Mouse (Mus musculus) forebrain, embryonic 11.5 days (tissue): ENCODE data around the gene Gm16181. TPM values are rescaled to one million over a fixed set of nuclear protein-coding genes. Genes with fewer than 3 reads are reported as not detected.
A peak's percentile ranks its signal among the peaks of the same experiment; 100 is the strongest.

Experiments
- ATAC-seq: fragments of 200-750 bp; cut with Nextera tagmentation; replicated peaks from 2 replicates; pipeline ENCODE4 v1.8.0; 2017; ENCODE audit warnings: moderate TSS enrichment; ENCODE audit not compliant: low FRiP score
- DNase-seq: peaks from one replicate; pipeline ENCODE4 v3.0.0-alpha.2; 2017; ENCODE audit warnings: low spot score
- H3K27ac ChIP-seq: fragments of 300-500 bp; sonication (generic); 2 replicates; pipeline ENCODE4 v1.5.1; 2014; ENCODE audit warnings: low read depth, low read length
- H3K27me3 ChIP-seq: fragments of 300-500 bp; sonication (generic); 2 replicates; pipeline ENCODE4 v1.6.1; 2014; ENCODE audit warnings: mild to moderate bottlenecking, low read length, mixed read lengths; ENCODE audit not compliant: control insufficient read depth, insufficient read depth
- H3K36me3 ChIP-seq: fragments of 300-500 bp; sonication (generic); 2 replicates; pipeline ENCODE4 v1.6.1; 2014; ENCODE audit warnings: mild to moderate bottlenecking, low read length, moderate library complexity, mixed read lengths; ENCODE audit not compliant: control insufficient read depth, insufficient read depth
- H3K4me1 ChIP-seq: fragments of 300-500 bp; sonication (generic); replicated peaks from 2 replicates; pipeline ENCODE4 v1.6.1; 2014; ENCODE audit warnings: low read length, mixed read lengths; ENCODE audit not compliant: control insufficient read depth, insufficient read depth
- H3K4me2 ChIP-seq: fragments of 300-500 bp; sonication (generic); 2 replicates; pipeline ENCODE4 v1.6.1; 2014; ENCODE audit warnings: low read depth, mild to moderate bottlenecking, low read length, moderate library complexity, mixed read lengths; ENCODE audit not compliant: severe bottlenecking
- H3K4me3 ChIP-seq: fragments of 300-500 bp; sonication (generic); 2 replicates; pipeline ENCODE4 v1.5.1; 2014; ENCODE audit warnings: low read depth, low read length
- H3K9ac ChIP-seq: fragments of 300-500 bp; sonication (generic); 2 replicates; pipeline ENCODE4 v1.6.1; 2014; ENCODE audit warnings: low read length
- H3K9me3 ChIP-seq: fragments of 300-500 bp; sonication (generic); 2 replicates; pipeline ENCODE4 v1.6.1; 2016; ENCODE audit warnings: low read length, mixed read lengths; ENCODE audit not compliant: control insufficient read depth
- WGBS: fragments of 180-500 bp; shearing (Covaris S2); extraction: QIAGEN DNeasy Blood & Tissue Kit; methylation state at CpG from one replicate; pipeline ENCODE4 v1.1.7; 2014; 5-methylcytosine and 5-hydroxymethylcytosine counted together
- polyA plus RNA-seq: library from polyadenylated mRNA; unstranded; fragments of >200 nt; fragmentation: Nextera tagmentation; extraction: Ambion mirVana; gene quantifications from 2 replicates; pipeline ENCODE4 v1.2.1, GENCODE M21; 2014

The Gm16181 gene
- polyA plus RNA-seq, 1 experiment from 2014 or later: not detected

DNA sequence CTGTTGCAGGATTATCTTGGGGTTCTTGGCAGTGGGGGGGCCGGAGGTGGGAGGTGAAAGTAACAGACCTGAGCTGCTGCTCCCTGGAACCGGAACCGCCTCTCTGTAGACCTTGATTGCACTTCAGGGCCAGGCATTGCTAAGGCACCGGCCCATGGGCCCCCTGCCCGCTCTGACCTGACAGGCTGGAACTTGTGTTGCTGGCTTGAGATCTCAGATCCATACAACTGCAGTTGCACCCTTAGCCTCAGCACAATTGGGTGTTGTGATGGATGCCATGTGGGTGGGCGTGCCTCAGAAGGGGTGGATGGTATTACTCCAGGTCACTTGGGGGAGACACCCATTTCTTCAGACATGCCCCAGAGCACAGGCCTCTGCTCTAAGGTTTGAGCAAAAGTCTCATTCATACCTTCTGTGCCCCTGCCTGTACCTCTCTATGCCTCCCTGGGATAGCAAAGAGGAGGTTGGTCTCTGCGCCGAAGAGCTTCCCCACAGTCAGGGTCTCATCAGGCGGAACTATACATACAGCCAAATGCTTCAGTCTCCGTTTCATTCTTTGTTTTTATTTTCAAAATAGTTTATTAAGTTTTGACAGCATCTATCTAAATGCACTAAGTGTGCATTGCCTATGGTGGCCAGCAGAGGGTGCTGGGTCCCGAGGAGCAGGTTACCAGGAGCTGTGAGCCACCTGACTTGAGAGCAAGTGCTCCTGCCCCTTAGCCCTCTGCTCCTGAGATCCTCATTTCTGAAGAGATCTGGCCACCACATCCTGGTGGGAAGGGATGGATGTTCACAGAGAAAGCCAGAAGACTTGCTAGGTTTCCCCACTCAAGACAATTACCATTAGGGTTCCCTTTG, 33.8 kb downstream of the Gm16181 start:
- H3K27me3 ChIP-seq: no peaks in the 10 kb centered on the region
- H3K36me3 ChIP-seq: peaks cover 28% of the 10 kb centered on the region
- no peak overlapping the region for H3K9ac ChIP-seq
- no peak overlapping the region for H3K4me2 ChIP-seq
- no peaks in the 10 kb centered on the region for H3K9me3 ChIP-seq
- DNase-seq (peak; percentile 70), ATAC-seq (peak; percentile 32; the same call in 1 of the 2 replicates)
- 60% methylated on average over 11 of the region's 11 CpGs for WGBS
- H3K27ac ChIP-seq: no peak overlapping the region
- no peaks in the 10 kb centered on the region for H3K4me1 ChIP-seq
- H3K4me3 ChIP-seq: no peak overlapping the region

DNA sequence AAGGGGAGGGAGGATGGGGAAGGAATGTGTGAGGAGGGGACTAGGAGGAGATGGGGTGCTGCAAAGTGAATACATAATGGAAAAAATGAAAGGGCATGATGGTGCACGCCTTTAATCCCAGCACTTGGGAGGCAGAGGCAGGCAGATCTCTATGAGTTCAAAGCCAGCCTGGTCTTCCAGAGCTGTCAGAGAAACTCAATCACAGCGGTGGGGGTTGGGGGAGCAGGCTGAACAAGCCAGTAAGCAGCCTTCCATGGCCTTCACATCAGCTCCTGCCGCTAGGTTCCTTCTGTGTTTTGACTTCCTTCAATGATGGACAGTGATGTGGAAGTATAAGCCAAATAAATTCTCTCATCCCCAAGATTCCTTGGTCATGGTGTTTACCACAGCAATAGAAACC, 34.7 kb downstream of the Gm16181 start:
- H3K27ac ChIP-seq: no peak overlapping the region
- H3K9me3 ChIP-seq: no peaks in the 10 kb centered on the region
- no peak overlapping the region for H3K4me2 ChIP-seq
- WGBS: 75% methylated on average over 3 of the region's 3 CpGs
- H3K36me3 ChIP-seq: peaks cover 22% of the 10 kb centered on the region
- DNase-seq: no peak
- no peak for ATAC-seq
- H3K27me3 ChIP-seq: no peaks in the 10 kb centered on the region
- H3K9ac ChIP-seq: no peak overlapping the region
- H3K4me1 ChIP-seq: no peaks in the 10 kb centered on the region
- H3K4me3 ChIP-seq: no peak overlapping the region

- no peaks in the 10 kb centered on the region for H3K9me3 ChIP-seq
- H3K4me1 ChIP-seq: no peaks in the 10 kb centered on the region
- DNase-seq (no peak), ATAC-seq (no peak)
- WGBS: 65% methylated on average over 4 of the region's 4 CpGs
- no peak overlapping the region for H3K9ac ChIP-seq
- no peak overlapping the region for H3K4me2 ChIP-seq
- no peak overlapping the region for H3K4me3 ChIP-seq
- H3K36me3 ChIP-seq: peaks cover 19% of the 10 kb centered on the region
- no peaks in the 10 kb centered on the region for H3K27me3 ChIP-seq
- no peak overlapping the region for H3K27ac ChIP-seq
These were observed 35.1 kb downstream of the Gm16181 start for GRCm38 (mm10) chr17:35255704-35256103.

DNA sequence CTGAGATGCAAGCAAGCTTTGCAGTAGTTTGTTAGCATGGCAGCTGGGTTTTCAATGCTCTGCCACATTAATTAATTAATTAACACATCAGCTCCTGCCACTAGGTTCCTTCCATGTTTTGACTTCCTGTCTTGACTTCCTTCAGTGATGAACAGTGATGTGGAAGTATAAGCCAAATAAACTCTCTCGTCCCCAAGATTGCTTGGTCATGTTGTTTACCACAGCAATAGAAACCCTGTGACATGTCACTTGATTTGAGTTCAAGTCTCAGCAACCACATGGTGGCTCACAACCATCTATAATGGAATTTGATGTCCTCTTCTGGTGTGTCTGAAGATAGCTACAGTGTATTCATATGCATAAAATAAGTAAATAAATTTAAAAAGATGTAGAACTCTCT, 36.7 kb downstream of the Gm16181 start:
- Histone ChIP-seq H3K4me3 (no peak overlapping the region), H3K27ac (no peak overlapping the region), H3K4me2 (no peak overlapping the region), H3K36me3 (peaks cover 7% of the 10 kb centered on the region; the same call in 1 of the 2 replicates), H3K9me3 (no peaks in the 10 kb centered on the region), H3K27me3 (no peaks in the 10 kb centered on the region), H3K9ac (no peak overlapping the region), H3K4me1 (no peaks in the 10 kb centered on the region)
- no peak for ATAC-seq
- no peak for DNase-seq
- 83% methylated on average over 1 of the region's 1 CpGs for WGBS

- peak overlapping the region; percentile 35 for H3K4me2 ChIP-seq
- H3K4me3 ChIP-seq: no peak overlapping the region
- no peaks in the 10 kb centered on the region for H3K4me1 ChIP-seq
- no peaks in the 10 kb centered on the region for H3K27me3 ChIP-seq
- no peaks in the 10 kb centered on the region for H3K9me3 ChIP-seq
- no peak overlapping the region for H3K27ac ChIP-seq
- H3K9ac ChIP-seq: peak overlapping the region; percentile 9
- H3K36me3 ChIP-seq: peaks cover under 1% of the 10 kb centered on the region; the same call in 1 of the 2 replicates
- WGBS: 17% methylated on average over 17 of the region's 17 CpGs
- no peak for ATAC-seq
- peak; percentile 93 for DNase-seq
These were observed 37.3 kb downstream of the Gm16181 start for GRCm38 (mm10) chr17:35257824-35258491.

DNA sequence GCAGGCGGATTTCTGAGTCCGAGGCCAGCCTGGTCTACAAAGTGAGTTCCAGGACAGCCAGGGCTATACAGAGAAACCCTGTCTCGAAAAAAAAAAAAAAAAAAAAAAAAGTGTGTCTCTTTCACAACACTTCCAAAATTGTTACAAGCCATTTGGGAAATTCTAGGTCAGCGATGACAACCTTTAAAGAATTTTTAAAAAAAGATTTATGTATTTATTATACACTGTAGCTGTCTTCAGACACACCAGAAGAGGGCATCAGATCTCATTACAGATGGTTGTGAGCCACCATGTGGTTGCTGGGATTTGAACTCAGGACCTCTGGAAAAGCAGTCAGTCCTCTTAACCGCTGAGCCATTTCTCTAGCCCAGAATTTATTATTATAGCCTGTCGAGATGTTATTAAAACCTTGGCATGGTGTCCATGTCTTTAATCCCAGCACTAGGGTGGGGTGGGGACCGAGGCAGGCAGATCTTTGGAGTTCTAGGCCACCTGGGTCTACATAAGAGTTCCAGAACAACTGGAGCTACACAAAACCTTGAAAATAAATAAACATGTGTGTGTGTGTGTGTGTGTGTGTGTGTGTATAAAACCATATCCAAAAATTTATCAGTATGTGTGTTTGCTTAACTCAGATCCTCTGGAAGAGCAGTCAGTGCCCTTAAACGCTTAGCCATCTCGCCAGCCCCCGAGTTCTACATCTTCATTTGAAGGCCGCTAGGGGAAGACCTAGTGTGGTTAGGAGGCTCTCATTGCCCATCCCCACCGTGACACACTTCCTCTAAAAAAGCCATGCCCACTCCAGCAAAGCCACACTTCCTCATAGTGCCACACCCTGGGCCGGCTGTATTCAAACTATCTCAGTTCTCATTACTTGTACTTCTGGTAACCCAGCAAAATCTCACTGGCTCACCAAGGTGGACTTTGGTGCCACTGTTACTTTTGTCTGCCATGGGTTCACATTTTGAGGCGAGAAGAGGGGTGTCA, 38.2 kb downstream of the Gm16181 start:
- Histone ChIP-seq H3K4me3 (no peak overlapping the region), H3K9ac (no peak overlapping the region), H3K27ac (no peak overlapping the region), H3K27me3 (peaks cover 2% of the 10 kb centered on the region; the same call in 1 of the 2 replicates), H3K4me2 (no peak overlapping the region), H3K9me3 (no peaks in the 10 kb centered on the region), H3K36me3 (no peaks in the 10 kb centered on the region), H3K4me1 (no peaks in the 10 kb centered on the region)
- DNase-seq (no peak), ATAC-seq (no peak)
- 66% methylated on average over 13 of the region's 14 CpGs for WGBS

GRCm38 (mm10) chr17:35259621-35260020, 39.0 kb downstream of the Gm16181 start:
- Histone ChIP-seq H3K27ac (no peak overlapping the region), H3K36me3 (no peaks in the 10 kb centered on the region), H3K27me3 (peaks cover 2% of the 10 kb centered on the region; the same call in 1 of the 2 replicates), H3K9me3 (no peaks in the 10 kb centered on the region), H3K4me3 (no peak overlapping the region), H3K4me2 (no peak overlapping the region), H3K4me1 (no peaks in the 10 kb centered on the region), H3K9ac (no peak overlapping the region)
- WGBS: 88% methylated on average over 4 of the region's 4 CpGs
- ATAC-seq (no peak), DNase-seq (no peak)

DNA sequence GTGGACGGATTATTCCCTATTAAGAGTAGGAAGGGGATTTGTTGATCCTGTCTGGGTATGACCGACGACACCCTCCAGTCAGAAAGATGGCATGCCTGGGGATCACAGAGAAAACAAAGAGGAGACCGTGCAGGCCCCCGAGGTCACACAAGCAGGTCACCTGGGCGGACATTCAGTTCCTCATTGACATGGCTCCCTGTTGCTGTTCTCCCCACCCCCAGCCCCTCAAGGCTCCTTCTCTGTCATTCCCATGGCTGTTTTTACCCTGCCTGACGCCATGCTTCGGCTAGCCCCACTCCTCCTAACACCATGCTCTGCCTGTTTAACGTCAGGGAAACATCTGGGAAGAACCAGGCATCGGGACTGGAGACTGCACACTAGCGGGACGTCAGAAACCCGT, 41.0 kb downstream of the Gm16181 start:
- H3K9me3 ChIP-seq: no peaks in the 10 kb centered on the region
- no peaks in the 10 kb centered on the region for H3K4me1 ChIP-seq
- no peak overlapping the region for H3K9ac ChIP-seq
- H3K27me3 ChIP-seq: peaks cover 2% of the 10 kb centered on the region; the same call in 1 of the 2 replicates
- WGBS: 75% methylated on average over 13 of the region's 13 CpGs
- H3K27ac ChIP-seq: no peak overlapping the region
- ATAC-seq (no peak), DNase-seq (no peak)
- H3K4me3 ChIP-seq: no peak overlapping the region
- H3K36me3 ChIP-seq: no peaks in the 10 kb centered on the region
- no peak overlapping the region for H3K4me2 ChIP-seq
